Mouse (Mus musculus) lung, postnatal 4 days (tissue): ENCODE measurements around the gene Khdc4.

Experiments
- DNase-seq, 2 experiments: peaks; one replicate each; pipeline ENCODE4 v3.0.0; 2021

Gene Khdc4

DNA sequence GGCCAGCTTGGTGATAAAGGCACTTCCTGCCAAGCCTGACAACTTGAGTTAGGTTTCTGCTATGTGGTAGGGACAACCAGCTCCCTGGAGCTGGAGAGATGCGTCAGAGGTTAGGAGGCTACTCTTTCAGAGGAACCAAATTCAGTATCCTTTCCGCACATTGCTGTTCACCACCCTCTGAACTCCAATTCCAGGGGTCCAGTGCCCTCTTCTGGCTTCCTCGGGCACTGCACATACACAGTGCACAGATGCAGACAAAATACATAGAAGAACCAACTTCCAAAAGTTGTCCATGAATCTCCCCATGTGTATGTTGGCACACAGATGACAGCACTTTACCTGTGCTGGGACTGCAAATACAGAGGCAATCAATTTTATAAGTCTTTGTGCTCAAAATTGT lies 53.0 kb downstream of the Khdc4 start:
- peak; percentile 61 to 79 for DNase-seq

DNA sequence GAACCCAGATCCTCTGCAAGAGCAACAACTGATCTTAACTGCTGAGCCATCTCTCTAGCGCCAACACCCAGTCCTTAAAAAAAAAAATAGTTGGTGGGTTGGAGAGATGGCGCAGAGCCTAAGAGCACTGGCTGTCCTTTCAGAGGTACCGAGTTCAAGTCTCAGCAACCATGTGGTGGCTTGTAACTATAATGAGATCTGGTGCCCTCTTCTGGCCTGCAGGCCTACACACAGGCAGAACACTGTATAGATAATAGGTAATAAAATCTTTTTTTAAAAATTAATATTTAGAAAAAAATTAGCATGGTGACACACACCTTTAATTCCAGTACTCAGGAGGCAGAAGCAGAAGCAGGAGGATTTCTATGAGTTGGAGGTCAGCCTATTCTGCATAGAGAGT lies 54.5 kb downstream of the Khdc4 start:
- DNase-seq, result no peak

DNA sequence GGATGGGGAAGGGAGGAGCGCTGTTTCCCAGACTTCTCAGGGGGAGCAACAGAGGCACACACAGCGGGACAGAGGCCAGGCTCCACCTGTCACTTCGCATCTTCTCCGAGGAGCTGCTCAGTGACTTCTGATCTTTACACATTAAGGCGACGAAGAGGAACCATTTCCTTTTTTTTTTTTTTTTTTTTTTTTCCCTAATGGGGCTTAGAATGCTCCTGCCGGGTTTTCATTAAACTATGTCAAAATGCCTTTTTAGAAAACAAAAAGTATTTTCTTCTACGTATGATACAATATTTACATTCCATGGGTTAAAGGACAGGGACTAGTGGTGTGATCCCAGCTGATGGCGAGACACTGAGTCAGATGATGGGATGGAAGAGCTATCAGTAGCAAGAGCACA lies 59.9 kb downstream of the Khdc4 start:
- DNase-seq, result no peak

DNA sequence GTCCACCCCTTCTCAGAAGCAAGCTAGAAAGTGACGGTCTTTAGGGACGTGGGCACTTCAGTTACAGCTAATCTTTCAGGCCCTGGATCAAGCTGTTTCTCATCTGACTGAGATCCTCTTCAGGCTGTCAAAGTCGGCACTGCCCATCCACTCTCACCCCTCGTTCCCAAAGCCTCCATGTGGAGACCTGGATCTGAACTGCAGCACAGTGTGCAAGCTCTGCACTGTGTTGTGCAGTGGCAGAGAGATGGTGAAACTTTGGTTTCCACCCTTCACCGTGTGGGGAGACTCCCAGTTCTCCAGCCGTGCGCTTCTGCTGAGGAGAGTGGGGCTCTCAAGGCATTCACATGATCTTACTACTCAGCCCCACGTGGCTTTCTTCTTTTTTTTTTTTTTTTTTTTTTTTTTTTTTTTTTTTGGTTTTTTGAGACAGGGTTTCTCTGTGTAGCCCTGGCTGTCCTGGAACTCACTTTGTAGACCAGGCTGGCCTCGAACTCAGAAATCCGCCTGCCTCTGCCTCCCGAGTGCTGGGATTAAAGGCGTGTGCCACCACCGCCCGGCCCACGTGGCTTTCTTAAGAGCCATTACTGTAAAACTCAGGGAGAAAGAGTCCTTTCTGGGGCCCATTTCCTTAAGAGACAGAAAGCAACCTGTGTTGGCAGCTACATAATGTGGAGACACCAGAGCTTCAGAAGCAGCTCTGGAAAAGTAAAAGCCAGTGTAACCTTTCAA lies 60.7 kb downstream of the Khdc4 start:
- peak in 1 of 2 experiments; percentile 59 for DNase-seq

DNA sequence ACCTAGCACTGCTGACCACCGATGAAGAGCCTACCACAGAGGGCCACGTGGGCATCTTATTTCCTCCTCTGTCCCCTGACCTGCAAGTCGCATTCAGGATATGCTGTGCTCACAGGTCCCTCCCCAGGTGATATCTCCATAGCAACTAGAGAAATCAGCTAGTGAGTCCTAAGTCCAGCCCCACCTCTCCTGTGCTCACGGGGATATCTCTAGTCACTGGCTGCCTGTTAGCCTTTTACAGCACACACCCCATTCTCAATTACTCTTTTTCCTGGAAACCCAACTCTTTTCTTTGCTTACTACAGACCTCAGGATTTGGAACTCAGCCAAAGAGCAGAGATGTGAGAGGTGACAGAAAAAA lies 61.2 kb downstream of the Khdc4 start:
- no peak for DNase-seq

DNA sequence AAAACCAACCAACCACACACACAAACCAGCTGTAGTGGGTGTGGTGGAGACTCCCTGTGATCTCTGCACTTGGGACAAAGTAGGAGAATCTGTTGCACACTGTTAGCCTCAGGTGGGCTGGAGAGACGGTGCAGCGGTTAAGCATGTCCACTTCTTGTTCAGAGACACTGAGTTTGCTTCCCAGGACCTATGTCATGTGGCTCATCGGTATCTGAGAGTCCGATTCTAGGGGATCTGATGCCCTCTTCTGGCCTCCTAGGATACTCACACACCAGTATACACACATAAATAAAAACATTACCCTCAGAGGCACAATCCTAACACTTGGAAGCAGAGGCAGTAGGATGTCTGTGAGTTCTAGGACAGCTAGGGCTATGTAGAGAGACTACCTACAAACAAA lies 68.7 kb downstream of the Khdc4 start:
- DNase-seq, result no peak

DNA sequence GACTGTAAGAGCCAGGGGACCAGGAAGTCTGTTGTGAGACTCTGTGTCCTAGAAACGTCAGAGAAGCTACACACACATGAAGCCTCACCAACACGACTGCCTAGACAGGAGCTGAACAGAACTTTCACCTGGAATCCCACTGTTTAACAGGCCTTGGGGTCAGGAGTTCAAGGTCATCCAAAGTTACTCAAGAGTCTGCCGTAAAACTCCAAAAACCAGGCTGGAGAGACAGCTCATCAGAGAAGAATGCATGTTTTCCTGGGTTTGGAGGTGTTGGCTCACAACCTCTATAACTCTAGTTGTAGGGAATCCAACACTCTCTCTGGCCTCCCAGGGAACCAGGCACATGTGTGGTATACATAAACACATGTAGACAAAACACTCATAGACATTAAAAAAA lies 69.9 kb downstream of the Khdc4 start:
- DNase-seq, result no peak

DNA sequence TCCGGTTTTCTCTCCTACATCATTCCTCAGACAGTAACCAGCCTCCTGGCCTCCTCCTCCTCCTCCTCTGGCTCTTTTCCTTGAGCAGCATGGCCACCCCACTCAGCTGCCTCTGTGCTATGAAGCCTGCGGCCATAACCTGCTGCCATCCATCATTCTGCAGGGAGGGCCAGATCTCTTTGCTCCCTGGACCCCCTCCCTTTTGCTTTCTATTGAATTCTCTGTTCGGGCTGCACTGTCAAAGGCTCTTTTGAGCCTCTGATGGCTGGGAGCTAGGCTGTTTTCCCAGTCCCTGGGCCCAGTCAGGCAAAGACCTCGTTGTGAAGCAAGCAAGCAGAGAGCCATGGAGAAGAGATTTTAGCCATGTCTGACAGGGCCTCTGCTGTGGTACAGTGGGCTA lies 70.7 kb downstream of the Khdc4 start:
- DNase-seq, result no peak

DNA sequence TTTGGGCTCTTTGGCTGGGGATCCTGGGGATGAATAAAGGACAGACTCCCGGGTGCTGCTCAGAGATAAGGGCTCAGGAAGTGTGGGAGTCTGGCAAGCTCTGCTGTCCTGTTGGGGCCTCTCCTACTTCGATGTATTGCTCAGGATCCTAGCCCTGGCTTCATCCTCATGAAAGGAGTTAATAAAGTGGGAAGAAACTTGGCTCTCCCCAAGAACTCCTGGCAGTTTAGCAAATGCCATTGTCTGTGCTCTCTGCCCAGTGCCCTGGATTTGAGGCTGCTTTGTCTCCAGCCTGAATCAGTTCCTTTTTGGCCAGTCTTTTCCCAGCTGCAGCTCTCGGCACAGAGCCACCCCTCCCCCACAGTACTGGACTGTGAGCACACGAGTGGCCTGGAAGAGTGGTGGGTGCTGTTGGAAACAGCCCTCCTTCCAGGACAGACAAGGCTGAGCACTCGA lies 72.5 kb downstream of the Khdc4 start:
- peak; percentile 84 to 90 for DNase-seq

DNA sequence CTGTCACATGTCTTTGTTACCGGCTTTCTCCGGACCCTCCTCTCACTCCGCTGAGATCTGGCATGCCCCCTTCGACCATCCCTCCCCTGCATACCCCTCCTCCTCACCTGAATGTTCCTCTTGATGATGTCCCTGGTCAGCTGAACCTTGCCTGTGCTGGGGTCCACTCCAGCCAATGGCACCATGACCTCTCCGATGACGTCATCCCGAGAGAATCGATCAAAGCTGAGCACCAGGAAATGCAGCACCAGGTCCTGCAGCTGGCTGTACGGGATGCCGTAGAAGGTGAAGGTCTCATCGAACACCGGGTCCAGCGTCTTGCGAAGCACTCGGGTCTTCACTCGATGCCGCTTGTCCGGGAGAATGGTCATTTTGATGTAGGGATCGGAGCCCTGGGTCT lies 76.0 kb downstream of the Khdc4 start:
- no peak for DNase-seq

DNA sequence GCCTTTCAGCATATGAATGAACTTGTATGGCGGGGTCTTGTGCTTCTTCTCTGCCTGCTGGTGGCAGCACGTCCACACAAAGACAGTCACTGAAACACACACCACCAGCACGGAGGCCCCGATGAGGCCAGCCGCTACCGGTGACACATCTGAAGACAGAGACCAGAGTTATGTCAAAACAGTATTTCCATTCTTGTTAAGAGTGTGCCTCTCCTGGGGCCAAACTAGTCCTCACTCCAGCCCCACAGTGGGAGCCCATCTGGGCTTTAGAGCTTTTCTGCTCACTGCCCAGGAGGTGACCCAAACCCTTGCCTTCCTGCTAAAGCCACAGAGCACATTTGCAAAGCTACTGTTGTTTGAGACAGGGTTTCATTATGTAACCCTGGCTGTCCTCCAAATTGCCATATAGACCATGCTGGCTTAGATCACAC lies 76.8 kb downstream of the Khdc4 start:
- DNase-seq, result no peak
